Mouse (Mus musculus): ENCODE measurements at regions not wholly inside any gene's neighbourhood (a gene's known extent, or its start where the extent isn't known, plus 50 kb on each side); places are given as distances from the start of the nearest gene placed in this dataset.
"Not testable (repeated sequence)": the region's sequence is repeated elsewhere in the genome, so short reads cannot be mapped to it uniquely, and the experiment has no call there.

DNA sequence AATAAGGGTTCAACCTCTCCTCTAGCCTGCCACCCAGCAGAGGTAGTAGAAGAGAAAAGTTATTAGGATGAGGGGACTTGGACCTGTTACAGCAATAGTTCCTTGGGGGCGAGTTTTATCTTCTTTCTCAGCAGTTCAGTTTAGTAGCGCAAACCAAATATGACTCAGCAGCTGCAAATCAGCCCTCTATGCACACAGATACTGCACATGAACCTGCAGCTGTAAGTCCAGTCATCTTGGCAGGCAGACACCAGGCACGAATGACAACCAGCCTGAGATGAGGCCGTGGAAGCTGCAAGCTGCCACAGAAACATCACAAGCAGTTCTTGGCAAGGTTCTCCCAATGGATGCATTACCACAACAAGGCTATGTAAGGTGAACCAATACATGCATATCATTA lies 327.0 kb upstream of the Akr1e1 start:
- peak; percentile 4 for DNase-seq

DNA sequence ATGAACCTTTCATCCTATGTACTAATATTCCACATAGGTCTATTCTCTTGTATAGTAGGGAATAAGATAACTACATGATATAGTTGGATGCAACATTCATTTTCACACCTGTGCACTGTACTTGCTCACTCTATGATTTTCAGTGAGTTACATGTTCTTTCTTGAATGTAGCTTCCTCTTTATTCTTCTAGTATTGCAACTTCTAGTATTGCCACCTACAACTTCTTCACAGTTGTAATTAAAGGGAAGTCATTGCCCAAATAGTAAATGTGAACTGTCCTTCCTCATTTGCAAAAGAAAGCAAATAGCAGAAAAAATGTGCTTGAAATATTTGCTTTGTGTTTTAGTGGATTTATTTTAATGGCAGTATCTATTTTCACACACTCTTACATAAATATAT lies 330.9 kb upstream of the Akr1e1 start:
- DNase-seq, result no peak

DNA sequence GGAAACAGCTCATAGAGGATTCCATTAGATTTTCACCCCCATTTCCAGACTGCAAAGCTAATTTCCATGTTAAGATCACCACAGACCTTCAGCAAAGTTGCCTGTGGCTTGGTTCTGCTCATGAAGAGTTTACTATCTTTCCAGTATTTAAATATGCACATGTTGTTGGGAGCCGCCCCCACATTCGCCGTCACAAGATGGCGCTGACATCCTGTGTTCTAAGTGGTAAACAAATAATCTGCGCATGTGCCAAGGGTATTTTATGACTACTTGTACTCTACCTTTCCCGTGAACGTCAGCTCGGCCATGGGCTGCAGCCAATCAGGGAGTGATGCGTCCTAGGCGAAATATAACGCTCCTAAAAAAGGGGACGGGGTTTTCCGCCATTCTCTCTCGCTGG lies 333.5 kb upstream of the Akr1e1 start:
- DNase-seq, result peak; percentile 2

DNA sequence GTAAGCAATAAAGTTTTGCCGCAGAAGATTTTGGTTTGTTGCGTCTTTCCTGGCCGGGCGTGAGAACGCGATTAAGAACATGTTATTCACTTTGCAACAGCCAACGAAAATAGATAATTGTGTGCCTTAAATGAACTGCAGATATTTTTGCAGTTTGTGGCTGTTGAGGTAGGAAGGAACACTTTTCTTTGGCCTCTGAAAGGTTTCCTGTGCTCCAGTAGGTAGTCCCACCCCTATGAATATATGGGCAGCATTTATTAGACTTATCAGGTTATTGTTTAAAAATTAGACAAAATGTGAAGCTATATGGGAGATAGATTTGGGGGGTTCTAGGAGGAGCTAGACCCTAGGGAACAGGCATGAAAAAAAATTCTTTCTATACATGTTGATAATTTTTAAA lies 334.1 kb upstream of the Akr1e1 start:
- DNase-seq, result no peak

DNA sequence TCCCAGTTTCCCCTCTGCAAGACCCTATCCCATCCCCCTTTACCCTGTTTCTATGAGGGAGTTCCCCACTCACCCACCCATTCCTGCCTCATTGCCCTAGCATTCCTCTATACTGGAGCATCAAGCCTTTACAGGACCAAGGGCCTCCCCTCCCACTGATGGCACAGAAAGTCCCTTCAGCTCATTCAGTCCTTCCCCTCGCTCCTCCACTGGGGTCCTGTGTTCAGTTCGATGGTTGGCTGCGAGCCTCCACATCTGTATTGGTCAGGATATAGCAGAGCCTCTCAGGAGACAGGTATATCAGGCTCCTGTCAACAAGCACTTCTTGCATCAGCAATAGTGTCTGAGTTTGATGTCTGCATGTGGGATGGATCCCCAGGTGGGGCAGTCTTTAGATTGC lies 346.4 kb upstream of the Akr1e1 start:
- no peak for DNase-seq

DNA sequence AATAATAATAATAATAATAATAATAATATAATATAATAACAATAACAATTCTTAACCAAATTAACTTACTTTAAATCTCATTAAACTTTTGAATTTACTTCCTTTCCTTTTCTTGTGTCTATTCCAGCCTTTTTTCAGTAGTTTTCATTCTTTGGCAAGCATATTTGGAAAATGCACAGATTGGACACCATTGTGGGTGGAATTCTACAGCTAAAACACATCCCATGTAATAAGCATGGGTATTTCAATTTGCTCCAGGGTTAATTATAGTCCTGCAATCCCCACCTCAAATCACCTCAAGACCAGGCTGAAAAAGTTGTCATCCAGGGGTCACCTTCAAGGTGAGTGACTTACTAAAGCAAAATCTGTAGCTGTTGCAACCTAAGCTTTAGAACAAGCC lies 355.9 kb upstream of the Akr1e1 start:
- no peak for DNase-seq

DNA sequence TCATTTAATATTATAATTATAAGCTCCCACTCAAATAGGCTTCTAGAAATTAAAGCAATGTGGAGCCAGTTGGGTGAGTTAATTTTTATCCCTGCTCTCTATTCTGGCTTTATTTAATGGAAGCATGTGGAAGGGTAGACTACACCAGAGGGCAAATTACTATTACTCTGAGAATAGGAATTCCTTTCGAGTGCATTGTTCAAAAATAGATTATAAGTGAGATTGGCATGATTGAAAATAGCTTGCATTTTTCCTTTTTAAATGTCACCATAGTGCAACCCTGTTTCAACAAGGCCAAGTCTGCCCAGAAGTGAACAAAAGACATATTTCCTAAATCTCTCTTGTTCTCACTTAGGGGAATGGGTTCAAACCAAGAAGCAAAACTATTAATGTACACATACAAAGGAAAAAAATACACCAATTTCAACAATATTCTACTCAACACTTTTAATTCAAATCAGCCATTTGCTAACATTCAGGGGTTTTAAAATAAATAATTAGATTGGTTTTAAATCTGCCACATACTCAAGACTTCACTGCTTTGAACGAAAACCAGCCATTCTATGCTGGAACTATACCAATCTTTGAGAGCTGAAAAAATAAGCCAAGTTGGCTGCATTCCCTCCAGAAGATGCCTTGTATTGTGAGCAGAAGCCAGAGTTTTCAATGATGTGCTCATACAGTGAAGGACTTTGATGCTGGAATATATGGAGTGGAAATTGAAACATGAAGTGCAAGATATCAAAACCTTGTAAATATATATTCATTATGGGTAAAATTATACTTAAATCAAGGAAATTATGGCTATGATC lies 361.3 kb upstream of the Akr1e1 start:
- DNase-seq, result no peak

DNA sequence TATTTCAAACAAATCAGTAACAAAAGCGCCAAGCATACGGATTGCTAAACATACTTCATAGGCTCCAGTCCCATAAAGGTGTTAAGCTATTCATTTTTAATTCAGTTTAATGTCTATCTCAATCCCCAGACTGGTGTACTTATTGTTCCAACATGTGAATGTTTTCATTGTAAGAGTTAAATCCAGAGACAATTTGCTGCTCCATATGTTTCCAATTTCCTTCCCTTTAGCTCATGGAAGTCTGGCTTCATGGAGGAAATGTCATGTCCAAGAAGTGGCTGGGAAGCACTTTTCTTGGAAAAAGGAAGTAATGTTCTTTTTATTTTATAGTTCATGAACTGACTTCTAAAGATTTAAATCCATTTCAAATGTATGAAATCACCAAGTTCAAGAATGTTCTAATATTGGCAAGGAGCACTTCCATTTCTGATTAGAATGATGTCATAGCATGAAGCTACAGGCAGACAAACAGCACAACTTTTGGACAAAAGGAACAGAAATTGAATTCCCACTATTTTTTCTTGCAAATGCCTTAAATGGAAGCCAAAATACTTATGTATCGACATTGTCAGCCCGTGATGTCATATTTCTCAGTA lies 362.6 kb upstream of the Akr1e1 start:
- no peak for DNase-seq

DNA sequence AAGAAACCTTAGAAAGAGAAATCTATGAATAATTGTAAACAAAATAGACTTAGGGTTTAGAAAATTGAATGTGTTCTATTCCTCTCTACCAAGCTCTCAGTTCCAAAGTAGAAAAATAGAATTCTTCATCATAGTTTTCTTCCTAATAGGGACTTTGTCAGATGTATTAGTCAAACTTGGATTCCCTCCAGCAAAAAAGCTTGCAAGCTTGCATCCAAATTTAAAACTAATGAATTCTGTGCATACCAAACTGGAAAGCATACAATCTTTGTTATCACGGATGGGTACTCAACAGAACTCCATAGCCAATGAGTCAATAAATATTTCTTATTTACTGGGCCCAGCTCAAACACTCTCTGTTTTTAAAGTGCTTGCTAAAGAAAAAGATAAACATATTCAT lies 383.9 kb upstream of the Akr1e1 start:
- DNase-seq, result no peak

DNA sequence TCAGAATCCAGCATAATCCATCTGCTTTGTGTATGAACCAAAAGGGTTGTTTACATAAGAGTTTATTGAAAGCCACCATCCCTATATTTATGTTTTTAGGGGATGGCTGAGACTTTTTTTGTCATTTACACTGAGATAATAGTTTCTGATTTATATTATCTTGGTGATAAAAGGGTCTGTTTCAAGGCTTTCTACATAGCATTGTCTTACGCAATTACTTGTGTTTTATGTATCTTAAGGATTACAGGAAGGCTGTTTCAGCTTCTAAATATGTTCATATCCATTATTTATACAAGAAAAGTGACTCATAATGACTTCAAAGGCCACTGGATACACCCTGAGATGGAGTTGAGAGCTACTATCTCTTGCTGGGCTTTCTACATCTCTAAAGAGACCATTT lies 399.3 kb upstream of the Akr1e1 start:
- DNase-seq, result no peak

DNA sequence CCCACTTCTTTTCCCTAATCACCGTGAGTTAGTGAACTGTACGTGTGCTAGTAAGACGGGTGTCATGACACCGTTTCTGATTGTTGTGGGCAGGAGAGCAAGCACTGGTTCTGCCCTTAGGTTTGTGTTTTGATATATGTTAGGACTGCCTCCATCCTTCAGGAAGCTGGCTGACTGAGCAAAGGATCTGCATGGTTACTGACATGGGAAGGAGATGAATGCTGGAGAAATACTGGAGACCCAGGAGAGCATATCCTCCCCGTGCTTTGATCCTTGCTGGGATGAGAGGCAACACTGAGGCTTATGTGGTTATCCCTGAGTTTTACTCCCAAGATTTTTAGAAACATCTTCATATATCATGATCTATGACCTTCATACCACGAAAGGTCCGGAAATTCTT lies 413.5 kb upstream of the Akr1e1 start:
- no peak for DNase-seq

DNA sequence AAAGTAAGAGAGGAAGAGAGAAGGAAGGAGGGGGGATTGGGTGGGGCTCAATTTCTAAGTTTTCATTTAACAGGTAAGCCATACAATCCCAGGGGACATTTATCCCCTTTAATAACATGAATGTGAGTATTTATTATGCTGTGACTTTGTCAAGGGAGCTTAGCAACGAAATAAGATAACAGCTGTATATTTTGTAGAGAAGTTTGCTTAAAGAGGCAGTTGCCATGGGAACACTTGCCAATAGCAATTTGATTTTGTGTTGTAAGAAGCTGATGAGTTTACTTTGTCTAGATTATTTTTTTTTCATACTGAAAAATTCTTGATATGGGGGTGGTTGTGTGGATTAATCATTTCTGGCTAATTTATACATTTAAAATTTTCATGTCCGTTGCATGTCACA lies 450.9 kb upstream of the Akr1e1 start:
- DNase-seq, result no peak

DNA sequence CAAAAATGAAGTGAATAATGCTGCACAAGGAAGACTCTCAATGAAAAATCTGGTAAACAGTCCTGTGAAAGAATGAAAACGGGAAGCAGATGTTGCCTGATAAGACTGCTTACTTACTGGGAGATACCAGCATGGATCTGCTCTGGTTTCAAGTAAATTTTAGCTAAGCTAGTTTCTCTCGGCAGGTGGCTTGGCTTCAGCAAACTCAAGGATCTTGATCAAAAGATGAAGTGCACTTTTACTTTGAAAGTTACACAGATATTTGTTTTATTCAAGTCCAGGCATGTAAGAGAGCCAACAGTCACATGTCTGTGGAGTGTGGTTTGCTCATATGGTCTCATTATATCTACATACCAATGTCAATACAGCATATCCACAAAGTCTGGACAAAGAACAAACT lies 451.5 kb upstream of the Akr1e1 start:
- DNase-seq, result no peak

DNA sequence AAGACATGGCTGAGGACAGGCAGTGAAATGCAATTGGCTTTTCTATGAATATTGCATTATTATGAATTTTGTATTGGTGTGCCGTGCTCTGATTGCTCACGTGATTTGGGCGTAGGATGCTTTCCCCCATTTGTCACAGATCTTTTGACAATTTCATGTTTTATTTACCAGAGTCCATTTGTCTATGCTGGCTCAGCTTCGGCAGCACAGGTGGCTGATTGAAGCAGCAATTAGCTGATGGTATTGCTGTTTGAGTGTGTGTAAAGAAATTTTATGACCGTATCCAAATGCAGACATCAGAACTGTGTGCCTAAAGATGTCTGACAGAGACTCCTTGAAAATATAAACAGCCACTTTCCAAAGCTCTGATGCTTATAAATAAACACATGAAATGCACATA lies 498.5 kb upstream of the Akr1e1 start:
- DNase-seq, result no peak

DNA sequence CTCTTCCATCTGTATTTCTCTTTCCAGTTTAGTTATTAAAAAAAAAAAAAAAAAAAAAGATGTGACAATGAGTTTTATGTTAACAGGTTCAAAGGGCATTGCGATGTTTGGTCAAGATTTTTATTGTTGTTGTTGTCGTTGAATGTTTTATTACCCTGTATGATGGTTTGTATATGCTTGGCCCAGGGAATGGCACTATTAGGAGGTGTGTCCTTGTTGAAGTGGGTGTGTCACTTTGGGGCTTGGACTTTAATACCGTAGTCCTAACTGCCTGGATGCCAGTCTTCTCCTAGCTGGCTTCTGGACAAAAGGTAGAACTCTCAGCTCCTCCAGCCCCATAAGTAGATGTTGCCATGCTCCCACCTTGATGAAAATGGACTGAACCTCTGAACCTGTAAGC lies 545.9 kb upstream of the Akr1e1 start:
- DNase-seq, result no peak

DNA sequence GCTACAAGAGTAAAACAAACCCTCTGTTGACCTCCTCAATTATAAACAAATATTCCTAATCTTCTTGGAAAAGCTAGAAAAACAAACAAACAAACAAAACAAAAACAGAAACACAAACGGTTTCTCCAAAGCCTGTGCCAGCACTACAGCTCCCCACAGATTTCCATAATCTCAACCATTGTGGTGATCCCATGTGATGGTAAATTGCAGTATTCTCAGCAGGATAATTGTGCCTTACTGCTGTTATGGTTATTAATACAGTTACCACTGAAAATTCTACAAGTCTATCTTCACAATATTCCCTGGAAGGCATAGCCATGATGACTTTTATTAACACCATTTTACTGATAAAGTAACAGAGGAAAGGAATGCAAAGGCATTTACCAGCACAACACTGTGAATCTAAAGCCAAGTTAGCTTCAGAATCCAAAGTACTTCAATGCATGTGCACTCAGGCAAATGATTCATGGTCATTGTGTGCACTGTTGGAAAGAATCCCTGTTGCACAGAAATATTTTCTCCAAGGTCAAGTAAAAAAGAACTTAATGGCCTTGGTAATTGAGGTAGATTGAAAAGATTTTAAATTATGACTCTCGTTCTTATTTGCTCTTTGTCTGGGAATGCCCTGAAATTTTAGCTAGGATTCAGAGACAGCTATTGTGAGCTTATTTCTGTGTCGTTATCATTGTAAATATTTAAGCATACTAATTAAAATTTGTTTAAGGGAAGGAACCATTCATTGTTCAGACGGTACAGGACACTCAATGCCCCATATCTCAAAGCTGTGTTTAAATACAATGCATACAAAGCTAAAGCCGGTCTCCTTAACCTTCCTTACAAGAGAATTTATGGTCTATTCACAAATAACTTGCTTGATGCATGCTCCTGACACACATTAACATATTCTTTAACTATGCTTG lies 551.1 kb upstream of the Akr1e1 start:
- DNase-seq, result no peak

DNA sequence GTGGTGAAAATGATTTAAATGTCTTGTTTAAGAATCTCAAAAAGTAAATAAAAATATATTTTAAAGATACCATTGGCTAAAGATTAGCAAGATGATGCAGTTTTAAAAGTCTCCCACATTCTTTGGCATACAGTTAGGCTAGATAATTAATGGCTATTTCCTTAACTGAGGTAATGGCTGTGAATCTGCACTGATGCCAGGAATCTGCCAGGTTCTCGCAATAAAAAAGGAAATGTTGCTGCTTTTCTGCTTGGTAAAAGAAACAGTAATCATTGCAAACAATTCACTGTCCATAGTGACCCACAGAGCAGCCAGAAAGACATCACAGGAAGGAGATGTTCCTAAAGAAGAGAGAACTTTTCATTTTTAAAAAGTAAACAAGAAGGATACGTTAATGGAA lies 557.7 kb upstream of the Akr1e1 start:
- peak; percentile 16 for DNase-seq

DNA sequence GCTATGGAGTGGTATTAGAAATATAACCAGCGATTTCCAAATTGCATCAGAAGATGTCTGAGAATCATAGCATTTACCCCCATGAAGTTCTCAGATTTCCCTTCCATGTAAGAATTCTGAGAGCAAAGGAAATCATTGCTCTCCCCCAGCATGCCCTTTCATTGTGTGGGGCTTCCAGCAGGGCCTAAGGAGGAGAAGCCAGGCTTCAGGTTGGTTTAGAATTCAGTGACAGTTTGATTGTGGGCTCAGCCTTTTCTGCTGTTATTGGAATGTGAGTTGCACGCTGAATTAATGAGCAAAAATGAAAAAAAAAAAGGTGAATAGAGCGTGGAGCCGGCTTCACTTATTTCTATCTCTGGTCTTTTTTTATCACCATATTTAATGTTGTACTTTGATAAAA lies 570.0 kb upstream of the Akr1e1 start:
- no peak for DNase-seq

DNA sequence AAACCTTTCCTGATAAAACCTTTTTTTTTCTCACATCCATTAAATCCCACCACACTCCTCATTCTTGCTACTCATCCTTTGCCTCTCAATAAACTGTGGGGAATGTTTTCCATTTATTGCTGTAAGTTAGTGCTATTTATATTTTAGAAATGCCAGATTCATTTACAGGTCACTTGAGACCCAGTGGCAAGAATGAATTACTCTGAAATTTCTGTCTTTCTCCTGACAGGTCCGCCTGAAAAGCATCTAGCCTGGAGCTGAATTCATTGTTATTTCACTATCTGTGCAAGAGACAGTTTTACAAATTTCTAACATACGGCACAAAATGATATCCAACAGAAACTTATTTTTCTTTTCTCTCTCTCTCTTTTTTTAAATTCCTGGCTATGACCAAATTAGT lies 570.6 kb upstream of the Akr1e1 start:
- no peak for DNase-seq

DNA sequence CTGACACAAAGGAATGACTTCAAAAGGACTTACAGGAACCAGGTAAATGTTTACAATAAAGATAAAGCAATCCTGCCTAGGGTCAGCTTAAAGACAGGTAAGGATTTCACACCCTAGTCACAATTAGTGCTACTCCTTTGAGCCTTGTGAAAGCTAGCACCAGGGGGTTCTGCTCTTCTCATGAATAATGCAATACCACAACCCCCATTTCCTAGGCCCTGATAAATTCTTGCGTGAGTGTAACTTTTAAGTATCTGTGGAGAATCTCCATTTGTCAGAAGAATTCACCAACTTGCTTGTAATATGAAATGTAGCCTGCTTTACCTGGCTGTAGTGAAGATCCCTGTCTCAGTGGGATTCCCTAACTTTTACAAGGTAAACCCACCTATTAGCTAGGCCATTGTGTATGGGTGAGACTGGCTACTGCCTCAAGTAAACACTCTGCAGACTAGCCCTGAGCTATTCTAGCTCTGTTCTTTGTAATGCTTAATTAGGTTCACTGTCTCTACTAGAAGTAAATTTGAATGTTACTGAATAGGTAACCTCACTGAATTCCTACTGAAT lies 576.3 kb upstream of the Akr1e1 start:
- DNase-seq, result not testable (repeated sequence)

DNA sequence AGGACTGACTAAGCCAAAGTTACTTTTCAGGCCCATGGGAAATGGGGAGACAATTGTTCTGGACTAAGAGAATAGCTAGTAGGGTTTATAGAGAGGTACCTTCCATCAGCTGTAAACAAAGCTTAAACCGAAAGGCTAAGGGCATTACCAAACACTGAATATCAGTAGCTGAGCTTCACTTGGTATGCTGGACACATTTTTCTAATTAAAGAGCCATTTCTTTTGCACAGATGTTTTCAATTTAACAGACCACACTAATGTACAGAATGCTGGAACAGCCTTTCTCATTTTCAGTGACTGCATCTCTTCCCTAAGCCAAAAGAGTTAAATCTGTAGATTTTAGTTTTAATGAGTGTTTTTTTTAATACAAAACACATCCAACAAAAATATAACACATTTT lies 593.8 kb upstream of the Akr1e1 start:
- DNase-seq, result no peak

DNA sequence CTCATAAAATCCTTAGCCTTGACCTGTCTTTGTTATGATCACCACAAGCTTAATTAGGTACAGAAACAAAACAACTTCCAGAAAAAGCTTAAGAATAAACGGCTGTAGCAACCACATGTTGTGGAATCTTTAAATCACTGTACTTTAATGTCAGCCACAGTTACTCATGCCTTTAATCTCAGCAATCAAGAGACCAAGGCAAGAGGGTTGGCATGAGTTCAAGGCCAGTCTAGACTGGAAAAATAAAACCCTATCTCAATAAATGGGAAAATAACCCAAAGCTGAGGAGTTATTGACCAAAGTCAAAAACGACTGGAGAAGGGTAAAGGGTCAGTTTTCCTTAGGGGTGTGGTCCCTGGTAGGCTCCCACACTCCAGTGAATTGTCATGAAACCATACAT lies 595.2 kb upstream of the Akr1e1 start:
- peak; percentile 32 for DNase-seq

DNA sequence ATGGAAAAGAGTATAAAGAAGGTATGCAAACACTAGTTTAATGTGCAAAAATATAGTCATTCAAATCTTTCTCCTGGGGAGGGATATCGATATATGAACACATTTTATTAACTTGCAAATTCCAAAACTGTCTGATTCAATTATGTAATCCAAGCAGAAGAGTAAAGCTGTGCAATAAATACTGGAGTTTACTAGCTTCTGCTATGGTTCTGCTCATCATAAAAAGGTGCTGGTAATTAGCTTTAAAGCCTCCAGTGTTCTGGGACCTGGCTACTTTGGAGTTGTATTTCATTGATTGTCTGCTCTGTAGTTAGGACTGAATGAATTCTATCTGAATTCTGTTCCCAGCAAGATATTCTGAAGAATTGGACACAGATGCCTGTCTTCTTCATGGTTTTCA lies 602.7 kb upstream of the Akr1e1 start:
- DNase-seq, result no peak

Measured in adrenal gland, postnatal 25 days (tissue).